Mouse (Mus musculus) testis, adult 2 months (tissue): ENCODE data around the gene Rangap1.

Experiments
- CTCF ChIP-seq: fragments of 200-500 bp; IDR thresholded peaks from 2 replicates; pipeline ENCODE4 v1.5.1; 2012; ENCODE audit warnings: low read depth, mild to moderate bottlenecking, inconsistent platforms, low read length, moderate library complexity; ENCODE audit not compliant: control insufficient read depth, insufficient read depth, insufficient replicate concordance
- POLR2A ChIP-seq: fragments of 200-500 bp; IDR thresholded peaks from 2 replicates; pipeline ENCODE4 v1.6.1; 2012; ENCODE audit warnings: low read depth, mild to moderate bottlenecking, inconsistent platforms, low read length, moderate library complexity; ENCODE audit not compliant: control insufficient read depth

DNA sequence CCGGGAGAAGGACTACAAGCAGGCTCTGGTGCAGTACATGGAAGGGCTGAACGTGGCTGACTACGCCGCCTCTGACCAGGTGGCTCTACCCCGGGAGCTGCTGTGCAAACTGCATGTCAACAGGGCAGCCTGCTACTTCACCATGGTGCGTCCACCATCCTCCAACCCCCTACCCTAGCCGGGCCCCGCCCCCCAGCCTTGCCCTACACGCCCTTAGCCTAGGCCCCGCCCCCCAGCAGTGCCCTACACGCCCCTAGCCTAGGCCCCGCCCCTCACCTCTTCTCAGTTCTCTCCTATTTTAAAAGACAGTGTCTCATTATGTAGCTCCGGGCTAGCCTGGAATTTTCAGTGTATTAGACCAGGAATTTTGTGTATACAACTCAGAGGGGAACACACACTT lies 23.7 kb upstream of the Rangap1 start:
- TF ChIP-seq CTCF (no peak), POLR2A (no peak)
